Mouse (Mus musculus) CD4-positive naive resting alpha-beta T cell, adult 76 days (primary cell): ENCODE data around the gene Mrtfb. TPM values are rescaled to one million over a fixed set of nuclear protein-coding genes. Genes with fewer than 3 reads are reported as not detected.

ENCODE experiments used
- total RNA-seq: library from RNA; stranded (reverse); gene quantifications from one replicate; pipeline ENCODE4 v1.2.4, GENCODE M21; 2023

The Mrtfb gene
- total RNA-seq = 24.7 TPM

GRCm38 (mm10) chr16:13255855-13256635 is at the start of gene Mrtfb:
Gene Mrtfb (plus strand): TSS chr16:13256481.

Other genes starting within 250 kb of the Mrtfb start
- 46.7 TPM for gene Ercc4, start 146.8 kb upstream of the Mrtfb start, total RNA-seq